Mouse (Mus musculus): ENCODE measurements at regions not wholly inside any gene's neighbourhood (a gene's known extent, or its start where the extent isn't known, plus 50 kb on each side); places are given as distances from the start of the nearest gene placed in this dataset.

- H3K4me2 ChIP-seq (replicated peaks), result no peak overlapping the region
- ATAC-seq (ENCODE audit: insufficient number of reproducible peaks, insufficient read depth, low FRiP score, low TSS enrichment), result no peak
- no peak overlapping the region for H3K4me3 ChIP-seq
- no peaks in the 10 kb centered on the region for H3K27me3 ChIP-seq
- no peak overlapping the region for H3K9ac ChIP-seq
- H3K36me3 ChIP-seq, result no peaks in the 10 kb centered on the region
- H3K4me1 ChIP-seq, result no peaks in the 10 kb centered on the region
- WGBS, result 69% methylated on average over 3 of the region's 3 CpGs
- no peaks in the 10 kb centered on the region for H3K9me3 ChIP-seq
- H3K27ac ChIP-seq, result no peak overlapping the region
Measured at GRCm38 (mm10) chr7:136631089-136631488, 263.3 kb upstream of the Mgmt start.

GRCm38 (mm10) chr7:136640160-136640559 lies 254.3 kb upstream of the Mgmt start:
- Histone ChIP-seq H3K9ac (no peak overlapping the region), H3K4me1 (0 out of 2 replicates have a peak, but pooled peaks cover 5% of the 10 kb centered on the region), H3K4me3 (no peak overlapping the region), H3K27me3 (no peaks in the 10 kb centered on the region), H3K9me3 (no peaks in the 10 kb centered on the region), H3K27ac (peak overlapping the region; percentile 13), H3K36me3 (no peaks in the 10 kb centered on the region), H3K4me2 (replicated peaks) (no peak overlapping the region)
- no peak for ATAC-seq (ENCODE audit: insufficient number of reproducible peaks, insufficient read depth, low FRiP score, low TSS enrichment)
- 5% methylated on average over 5 of the region's 5 CpGs for WGBS

GRCm38 (mm10) chr7:136640771-136641170 lies 253.6 kb upstream of the Mgmt start:
- Histone ChIP-seq H3K9ac (no peak overlapping the region), H3K4me3 (no peak overlapping the region), H3K4me1 (0 out of 2 replicates have a peak, but pooled peaks cover 5% of the 10 kb centered on the region), H3K27ac (0 out of 2 replicates have a peak overlapping the region, but pooled peaks have one; percentile 13), H3K4me2 (replicated peaks) (no peak overlapping the region), H3K36me3 (no peaks in the 10 kb centered on the region), H3K27me3 (no peaks in the 10 kb centered on the region), H3K9me3 (no peaks in the 10 kb centered on the region)
- 89% methylated on average over 7 of the region's 7 CpGs for WGBS
- no peak for ATAC-seq (ENCODE audit: insufficient number of reproducible peaks, insufficient read depth, low FRiP score, low TSS enrichment)

GRCm38 (mm10) chr7:136649796-136650195 lies 244.6 kb upstream of the Mgmt start:
- Histone ChIP-seq H3K27ac (no peak overlapping the region), H3K36me3 (no peaks in the 10 kb centered on the region), H3K4me3 (no peak overlapping the region), H3K27me3 (no peaks in the 10 kb centered on the region), H3K9ac (no peak overlapping the region), H3K4me2 (replicated peaks) (no peak overlapping the region), H3K9me3 (no peaks in the 10 kb centered on the region), H3K4me1 (no peaks in the 10 kb centered on the region)
- ATAC-seq (ENCODE audit: insufficient number of reproducible peaks, insufficient read depth, low FRiP score, low TSS enrichment), result no peak
- WGBS, result 87% methylated on average over 4 of the region's 4 CpGs

GRCm38 (mm10) chr7:136659930-136660329 lies 234.5 kb upstream of the Mgmt start:
- Histone ChIP-seq H3K36me3 (no peaks in the 10 kb centered on the region), H3K4me2 (replicated peaks) (no peak overlapping the region), H3K4me3 (no peak overlapping the region), H3K9ac (no peak overlapping the region), H3K27ac (no peak overlapping the region), H3K9me3 (no peaks in the 10 kb centered on the region), H3K4me1 (no peaks in the 10 kb centered on the region; the same call in 1 of the 2 replicates), H3K27me3 (no peaks in the 10 kb centered on the region)
- no peak for ATAC-seq (ENCODE audit: insufficient number of reproducible peaks, insufficient read depth, low FRiP score, low TSS enrichment)

- no peak for ATAC-seq (ENCODE audit: insufficient number of reproducible peaks, insufficient read depth, low FRiP score, low TSS enrichment)
- Histone ChIP-seq H3K9ac (no peak overlapping the region), H3K4me1 (no peaks in the 10 kb centered on the region; the same call in 1 of the 2 replicates), H3K4me3 (no peak overlapping the region), H3K27me3 (no peaks in the 10 kb centered on the region), H3K27ac (no peak overlapping the region), H3K4me2 (replicated peaks) (no peak overlapping the region), H3K9me3 (no peaks in the 10 kb centered on the region), H3K36me3 (no peaks in the 10 kb centered on the region)
- WGBS, result 68% methylated on average over 2 of the region's 2 CpGs
Measured at GRCm38 (mm10) chr7:136660401-136660800, 234.0 kb upstream of the Mgmt start.

GRCm38 (mm10) chr7:136664424-136665082 lies 229.9 kb upstream of the Mgmt start:
- Histone ChIP-seq H3K9me3 (no peaks in the 10 kb centered on the region), H3K36me3 (no peaks in the 10 kb centered on the region), H3K4me1 (no peaks in the 10 kb centered on the region; the same call in 1 of the 2 replicates), H3K9ac (no peak overlapping the region), H3K4me3 (no peak overlapping the region), H3K4me2 (replicated peaks) (no peak overlapping the region), H3K27me3 (peaks cover 4% of the 10 kb centered on the region; the same call in 1 of the 2 replicates), H3K27ac (no peak overlapping the region)
- ATAC-seq (ENCODE audit: insufficient number of reproducible peaks, insufficient read depth, low FRiP score, low TSS enrichment), result no peak
- 79% methylated on average over 10 of the region's 10 CpGs for WGBS

- peaks cover 8% of the 10 kb centered on the region; the same call in 1 of the 2 replicates for H3K27me3 ChIP-seq
- 87% methylated on average over 2 of the region's 2 CpGs for WGBS
- H3K36me3 ChIP-seq, result no peaks in the 10 kb centered on the region
- H3K4me3 ChIP-seq, result no peak overlapping the region
- H3K4me2 ChIP-seq (replicated peaks), result no peak overlapping the region
- H3K4me1 ChIP-seq, result no peaks in the 10 kb centered on the region
- H3K9me3 ChIP-seq, result no peaks in the 10 kb centered on the region
- H3K27ac ChIP-seq, result no peak overlapping the region
- ATAC-seq (ENCODE audit: insufficient number of reproducible peaks, insufficient read depth, low FRiP score, low TSS enrichment), result no peak
- H3K9ac ChIP-seq, result no peak overlapping the region
Measured at GRCm38 (mm10) chr7:136665901-136666300, 228.5 kb upstream of the Mgmt start.

GRCm38 (mm10) chr7:136666707-136667106 lies 227.7 kb upstream of the Mgmt start:
- Histone ChIP-seq H3K36me3 (no peaks in the 10 kb centered on the region), H3K4me1 (no peaks in the 10 kb centered on the region), H3K27me3 (peaks cover 8% of the 10 kb centered on the region; the same call in 1 of the 2 replicates), H3K27ac (no peak overlapping the region), H3K4me3 (no peak overlapping the region), H3K9ac (no peak overlapping the region), H3K4me2 (replicated peaks) (no peak overlapping the region), H3K9me3 (no peaks in the 10 kb centered on the region)
- WGBS, result 14% methylated on average over 6 of the region's 6 CpGs
- no peak for ATAC-seq (ENCODE audit: insufficient number of reproducible peaks, insufficient read depth, low FRiP score, low TSS enrichment)

- H3K27ac ChIP-seq, result no peak overlapping the region
- peaks cover 8% of the 10 kb centered on the region; the same call in 1 of the 2 replicates for H3K27me3 ChIP-seq
- no peaks in the 10 kb centered on the region for H3K9me3 ChIP-seq
- H3K4me3 ChIP-seq, result no peak overlapping the region
- H3K4me1 ChIP-seq, result no peaks in the 10 kb centered on the region
- no peak overlapping the region for H3K4me2 ChIP-seq (replicated peaks)
- H3K36me3 ChIP-seq, result no peaks in the 10 kb centered on the region
- WGBS, result 47% methylated on average over 7 of the region's 7 CpGs
- no peak overlapping the region for H3K9ac ChIP-seq
- no peak for ATAC-seq (ENCODE audit: insufficient number of reproducible peaks, insufficient read depth, low FRiP score, low TSS enrichment)
Measured at GRCm38 (mm10) chr7:136670675-136671074, 223.7 kb upstream of the Mgmt start.

- Histone ChIP-seq H3K27me3 (peaks cover 3% of the 10 kb centered on the region; the same call in 1 of the 2 replicates), H3K27ac (no peak overlapping the region), H3K4me1 (peaks cover 7% of the 10 kb centered on the region; the same call in 1 of the 2 replicates), H3K9me3 (no peaks in the 10 kb centered on the region), H3K9ac (no peak overlapping the region), H3K4me2 (replicated peaks) (no peak overlapping the region), H3K4me3 (no peak overlapping the region), H3K36me3 (no peaks in the 10 kb centered on the region)
- 60% methylated on average over 5 of the region's 5 CpGs for WGBS
- ATAC-seq (ENCODE audit: insufficient number of reproducible peaks, insufficient read depth, low FRiP score, low TSS enrichment), result no peak
Measured at GRCm38 (mm10) chr7:136674159-136674558, 220.3 kb upstream of the Mgmt start.

- H3K4me1 ChIP-seq, result peaks cover 7% of the 10 kb centered on the region; the same call in 1 of the 2 replicates
- H3K36me3 ChIP-seq, result no peaks in the 10 kb centered on the region
- H3K4me2 ChIP-seq (replicated peaks), result no peak overlapping the region
- no peak overlapping the region for H3K27ac ChIP-seq
- no peaks in the 10 kb centered on the region for H3K9me3 ChIP-seq
- peaks cover 3% of the 10 kb centered on the region; the same call in 1 of the 2 replicates for H3K27me3 ChIP-seq
- WGBS, result 50% methylated on average over 5 of the region's 5 CpGs
- no peak overlapping the region for H3K9ac ChIP-seq
- H3K4me3 ChIP-seq, result no peak overlapping the region
- ATAC-seq (ENCODE audit: insufficient number of reproducible peaks, insufficient read depth, low FRiP score, low TSS enrichment), result no peak
Measured at GRCm38 (mm10) chr7:136675041-136675440, 219.4 kb upstream of the Mgmt start.
